Mouse (Mus musculus) neural tube, embryonic 13.5 days (tissue): ENCODE measurements around the gene Agap1. TPM values are rescaled to one million over a fixed set of nuclear protein-coding genes. Genes with fewer than 3 reads are reported as not detected.
"Not testable (repeated sequence)": the region's sequence is repeated elsewhere in the genome, so short reads cannot be mapped to it uniquely, and the experiment has no call there.

ENCODE experiments used
- ATAC-seq: fragments of 200-750 bp; cut with Nextera tagmentation; 2 replicates; pipeline ENCODE4 v1.8.0; 2017; ENCODE audit warnings: low read depth, mild to moderate bottlenecking, moderate TSS enrichment, moderate library complexity
- H3K27ac ChIP-seq: fragments of 300-500 bp; sonication (generic); replicated peaks from 2 replicates; pipeline ENCODE4 v1.5.1; 2015; ENCODE audit warnings: moderate library complexity, mild to moderate bottlenecking, inconsistent platforms
- H3K27me3 ChIP-seq: fragments of 300-500 bp; sonication (generic); 2 replicates; pipeline ENCODE4 v1.6.1; 2015; ENCODE audit warnings: mild to moderate bottlenecking, inconsistent platforms
- H3K36me3 ChIP-seq: fragments of 300-500 bp; sonication (generic); 2 replicates; pipeline ENCODE4 v1.6.1; 2015; ENCODE audit warnings: mild to moderate bottlenecking, inconsistent platforms
- H3K4me1 ChIP-seq: fragments of 300-500 bp; sonication (generic); replicated peaks from 2 replicates; pipeline ENCODE4 v1.6.1; 2015; ENCODE audit warnings: inconsistent platforms
- H3K4me2 ChIP-seq: fragments of 300-500 bp; sonication (generic); 2 replicates; pipeline ENCODE4 v1.6.1; 2015; ENCODE audit warnings: inconsistent platforms, mild to moderate bottlenecking, moderate library complexity
- H3K4me3 ChIP-seq: fragments of 300-500 bp; sonication (generic); 2 replicates; pipeline ENCODE4 v1.5.1; 2015; ENCODE audit warnings: mild to moderate bottlenecking, inconsistent platforms
- H3K9ac ChIP-seq: fragments of 300-500 bp; sonication (generic); 2 replicates; pipeline ENCODE4 v1.6.1; 2015; ENCODE audit warnings: moderate library complexity, mild to moderate bottlenecking, inconsistent platforms
- H3K9me3 ChIP-seq: fragments of 300-500 bp; sonication (generic); 2 replicates; pipeline ENCODE4 v1.6.1; 2016; ENCODE audit warnings: inconsistent platforms
- WGBS: fragments of 180-500 bp; shearing (Covaris S2); methylation state at CpG from one replicate; pipeline ENCODE4 v1.1.7; 2015; 5-methylcytosine and 5-hydroxymethylcytosine counted together
- polyA plus RNA-seq: library from polyadenylated mRNA; unstranded; fragments of >200 nt; fragmentation: Nextera tagmentation; extraction: Ambion mirVana; gene quantifications from 2 replicates; pipeline ENCODE4 v1.2.1, GENCODE M21; 2015

The Agap1 gene
- polyA plus RNA-seq, 1 experiment from 2014 or later, result 48.1 TPM

DNA sequence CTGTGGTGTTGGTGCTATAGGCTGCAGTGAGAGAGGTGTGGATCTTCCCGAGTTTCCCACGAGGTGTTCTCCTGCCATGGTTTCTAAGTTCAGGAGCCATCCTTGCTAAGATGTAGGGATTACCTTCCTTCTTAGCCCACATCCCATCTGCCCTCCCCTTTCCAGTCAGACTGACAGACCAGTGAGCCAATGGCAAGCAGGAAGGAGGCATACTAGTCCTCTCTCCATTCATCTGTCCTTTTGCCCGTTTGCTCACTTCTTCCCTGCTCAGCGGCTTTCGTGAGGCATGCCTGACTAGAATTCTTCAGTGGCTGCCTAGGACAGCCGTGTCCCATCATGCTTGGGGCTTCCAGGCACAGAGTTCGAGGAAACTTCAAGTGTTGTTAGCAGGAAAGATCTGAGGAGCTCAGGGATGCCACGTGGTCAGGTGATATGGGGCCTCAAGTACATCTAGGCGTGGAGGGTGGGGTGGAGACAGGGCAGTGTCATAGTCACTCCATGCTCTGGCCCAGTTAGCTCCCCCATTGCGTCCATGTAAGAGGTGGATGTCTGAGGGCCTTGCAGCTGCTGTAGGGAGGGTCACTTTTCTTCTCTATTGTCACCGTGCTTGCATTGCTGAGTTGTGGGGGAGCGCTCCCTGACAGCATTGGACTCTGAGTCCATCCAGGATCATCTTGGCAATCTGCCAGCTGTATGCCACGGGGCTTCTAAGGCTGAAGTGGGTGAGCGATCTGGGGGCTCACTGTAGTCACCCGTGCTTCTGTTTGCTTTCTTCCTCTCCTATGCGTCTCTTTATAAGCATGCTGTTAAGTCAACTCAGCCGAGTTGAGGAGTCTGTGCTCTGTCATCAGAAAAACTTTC lies 34.7 kb downstream of the Agap1 start:
- WGBS, result 62% methylated on average over 17 of the region's 17 CpGs
- no peak for ATAC-seq
- Histone ChIP-seq H3K9me3 (no peaks in the 10 kb centered on the region), H3K4me3 (no peak overlapping the region), H3K27me3 (no peaks in the 10 kb centered on the region), H3K4me1 (peaks cover 56% of the 10 kb centered on the region), H3K4me2 (no peak overlapping the region), H3K27ac (no peak overlapping the region; the same call in 1 of the 2 replicates), H3K9ac (no peak overlapping the region), H3K36me3 (no peaks in the 10 kb centered on the region)

DNA sequence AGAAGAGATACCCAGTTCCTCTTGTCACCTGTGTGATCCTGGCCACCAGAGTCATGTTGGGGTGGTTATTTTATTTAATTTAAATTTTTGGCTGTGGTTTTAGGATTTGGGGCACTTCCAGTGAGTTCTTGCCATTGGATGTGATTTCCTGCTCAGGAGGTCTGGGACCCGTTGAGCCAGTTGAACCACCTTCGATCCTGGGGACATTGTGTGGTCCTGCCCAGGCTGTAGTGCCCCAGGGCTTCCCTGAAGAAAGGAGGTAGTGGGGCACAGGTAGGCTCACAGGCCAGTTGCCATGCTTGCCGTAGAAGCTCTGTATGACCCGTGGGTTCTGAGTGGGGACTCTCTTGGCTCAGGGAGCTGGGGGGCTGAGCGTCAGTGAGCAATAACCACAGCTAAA lies 38.6 kb downstream of the Agap1 start:
- 84% methylated on average over 5 of the region's 5 CpGs for WGBS
- Histone ChIP-seq H3K27ac (no peak overlapping the region), H3K4me1 (peaks cover 62% of the 10 kb centered on the region)

DNA sequence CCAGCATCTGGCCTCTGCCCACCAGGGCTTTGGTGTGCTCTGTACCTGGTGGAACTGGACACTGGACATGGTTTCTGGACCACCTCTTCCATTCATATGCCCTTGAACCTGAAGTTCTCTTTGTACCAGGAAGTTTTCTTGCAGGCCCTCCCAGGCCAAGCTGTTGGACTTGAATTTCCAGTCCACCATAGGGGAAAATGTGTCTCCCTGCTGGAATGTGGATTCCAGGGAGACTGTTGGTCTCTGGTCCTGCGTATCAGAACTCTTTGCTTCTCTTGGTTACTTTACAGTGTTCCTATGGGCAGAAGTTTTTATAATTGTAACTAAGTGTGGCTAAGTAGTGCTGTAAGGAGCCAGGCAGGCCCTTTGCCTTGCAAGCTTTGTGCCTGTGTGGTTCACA lies 40.2 kb downstream of the Agap1 start:
- Histone ChIP-seq H3K4me2 (no peak overlapping the region), H3K9me3 (no peaks in the 10 kb centered on the region), H3K4me3 (no peak overlapping the region), H3K27me3 (no peaks in the 10 kb centered on the region), H3K4me1 (peaks cover 61% of the 10 kb centered on the region), H3K27ac (0 out of 2 replicates have a peak overlapping the region, but pooled peaks have one; percentile 13), H3K36me3 (no peaks in the 10 kb centered on the region), H3K9ac (no peak overlapping the region)
- ATAC-seq, result no peak
- WGBS, result 90% methylated on average over 1 of the region's 1 CpGs

More for the DNA sequence above, 38.6 kb downstream of the Agap1 start:
- no peak for ATAC-seq
- H3K9me3 ChIP-seq, result no peaks in the 10 kb centered on the region
- no peak overlapping the region for H3K4me3 ChIP-seq
- no peaks in the 10 kb centered on the region for H3K36me3 ChIP-seq
- H3K9ac ChIP-seq, result no peak overlapping the region
- H3K27me3 ChIP-seq, result no peaks in the 10 kb centered on the region
- H3K4me2 ChIP-seq, result no peak overlapping the region

DNA sequence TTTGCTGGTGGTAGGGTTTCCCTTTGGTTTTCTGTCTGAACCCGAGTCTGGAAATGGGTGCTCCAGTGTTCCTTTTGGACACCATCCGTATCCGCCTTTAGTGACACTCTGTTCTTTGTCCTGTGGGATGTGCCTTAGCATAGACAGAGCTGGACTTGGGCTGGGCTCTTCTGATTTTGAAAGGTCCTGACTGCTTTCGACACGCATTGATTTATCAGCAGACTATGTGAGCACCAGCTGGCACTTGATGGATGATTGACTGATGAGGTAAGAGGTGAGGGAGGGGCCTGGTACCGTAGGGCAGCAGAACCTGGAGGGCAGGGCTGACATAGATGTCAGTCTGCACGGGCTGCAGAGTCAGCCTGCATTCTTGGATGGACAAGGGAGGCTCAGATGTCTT lies 41.6 kb downstream of the Agap1 start:
- WGBS, result 78% methylated on average over 7 of the region's 7 CpGs
- no peaks in the 10 kb centered on the region for H3K36me3 ChIP-seq
- no peaks in the 10 kb centered on the region for H3K9me3 ChIP-seq
- H3K27ac ChIP-seq, result no peak overlapping the region
- no peak overlapping the region for H3K4me2 ChIP-seq
- peaks cover 70% of the 10 kb centered on the region for H3K4me1 ChIP-seq
- ATAC-seq, result no peak
- no peak overlapping the region for H3K4me3 ChIP-seq
- H3K27me3 ChIP-seq, result no peaks in the 10 kb centered on the region
- H3K9ac ChIP-seq, result no peak overlapping the region

DNA sequence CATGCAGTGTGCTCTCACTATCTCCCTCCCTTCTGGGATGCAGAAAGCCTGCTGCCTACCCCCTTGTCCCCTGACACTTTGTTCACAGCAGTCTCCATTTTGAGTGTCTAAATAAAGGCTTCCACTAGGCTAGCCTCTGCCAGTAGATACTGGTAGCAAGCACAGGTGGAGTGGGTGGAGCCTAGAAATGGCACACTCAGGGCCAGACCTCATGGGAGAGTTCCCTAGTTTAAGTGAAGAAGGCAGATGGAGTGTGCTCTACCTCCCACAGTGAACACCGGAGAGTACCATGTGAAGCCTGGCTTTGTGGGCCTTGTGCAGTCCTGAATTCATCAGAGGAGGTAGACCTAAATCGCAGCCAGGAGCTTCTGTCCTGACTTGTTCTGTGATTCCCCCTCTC lies 46.3 kb downstream of the Agap1 start:
- 75% methylated on average over 2 of the region's 2 CpGs for WGBS
- H3K4me1 ChIP-seq, result peaks cover 52% of the 10 kb centered on the region

DNA sequence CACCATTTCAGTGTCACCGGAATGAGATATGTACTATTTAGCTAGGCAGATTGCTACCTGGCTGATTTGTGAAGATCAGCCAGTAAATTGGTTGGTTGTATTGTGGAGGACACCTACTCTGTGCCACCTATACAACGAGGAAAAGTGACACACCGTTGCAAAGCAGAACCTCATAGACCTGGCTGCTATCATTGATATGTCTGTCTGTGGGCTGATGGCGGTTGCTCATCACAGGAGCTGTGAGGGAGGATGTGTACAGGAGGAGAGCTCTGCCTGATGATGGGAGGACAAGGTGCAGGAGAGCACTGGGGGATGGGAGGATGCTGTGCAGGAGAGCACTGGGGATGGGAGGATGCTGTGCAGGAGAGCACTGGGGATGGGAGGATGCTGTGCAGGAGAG lies 46.7 kb downstream of the Agap1 start:
- WGBS, result 89% methylated on average over 4 of the region's 4 CpGs
- Histone ChIP-seq H3K4me2 (no peak overlapping the region), H3K4me1 (peaks cover 48% of the 10 kb centered on the region), H3K27me3 (no peaks in the 10 kb centered on the region), H3K27ac (no peak overlapping the region), H3K9me3 (no peaks in the 10 kb centered on the region), H3K4me3 (no peak overlapping the region), H3K9ac (no peak overlapping the region), H3K36me3 (no peaks in the 10 kb centered on the region)
- no peak for ATAC-seq

More for the DNA sequence above, 46.3 kb downstream of the Agap1 start:
- H3K9me3 ChIP-seq, result no peaks in the 10 kb centered on the region
- no peak for ATAC-seq
- no peak overlapping the region for H3K9ac ChIP-seq
- H3K36me3 ChIP-seq, result no peaks in the 10 kb centered on the region
- H3K27ac ChIP-seq, result no peak overlapping the region
- H3K4me2 ChIP-seq, result no peak overlapping the region
- H3K27me3 ChIP-seq, result no peaks in the 10 kb centered on the region
- H3K4me3 ChIP-seq, result no peak overlapping the region

DNA sequence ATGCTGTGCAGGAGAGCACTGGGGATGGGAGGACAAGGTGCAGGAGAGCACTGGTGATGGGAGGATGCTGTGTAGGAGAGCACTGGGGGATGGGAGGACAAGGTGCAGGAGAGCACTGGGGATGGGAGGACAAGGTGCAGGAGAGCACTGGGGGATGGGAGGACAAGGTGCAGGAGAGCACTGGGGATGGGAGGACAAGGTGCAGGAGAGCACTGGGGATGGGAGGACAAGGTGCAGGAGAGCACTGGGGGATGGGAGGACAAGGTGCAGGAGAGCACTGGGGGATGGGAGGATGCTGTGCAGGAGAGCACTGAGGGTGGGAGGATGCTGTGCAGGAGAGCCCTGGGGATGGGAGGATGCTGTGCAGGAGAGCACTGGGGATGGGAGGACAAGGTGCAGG lies 47.3 kb downstream of the Agap1 start:
- not testable (repeated sequence) for H3K4me3 ChIP-seq, H3K9me3 ChIP-seq, ATAC-seq

DNA sequence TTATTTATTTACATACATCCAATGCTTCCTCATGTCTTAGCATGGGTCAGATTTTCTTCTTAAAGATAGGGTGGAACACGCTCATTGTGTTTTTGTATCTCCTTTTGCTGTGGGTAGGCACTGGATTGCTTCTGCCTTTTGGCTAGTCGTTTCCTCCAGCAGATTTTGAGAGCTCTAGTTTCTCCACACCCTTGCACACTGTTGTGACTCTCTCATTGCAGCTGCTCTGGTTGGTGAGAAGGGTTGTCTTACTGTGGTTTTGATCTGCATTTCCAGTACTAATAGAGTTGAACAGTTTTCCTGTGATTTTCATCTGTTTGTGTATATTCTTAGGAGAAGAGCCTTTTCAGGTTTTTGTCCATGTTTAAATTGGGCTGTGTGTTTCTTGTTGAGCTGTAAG lies 54.6 kb downstream of the Agap1 start:
- WGBS, result 58% methylated on average over 2 of the region's 2 CpGs
- H3K27ac ChIP-seq, result no peak overlapping the region
- peaks cover 48% of the 10 kb centered on the region for H3K4me1 ChIP-seq
- ATAC-seq, result no peak
- no peaks in the 10 kb centered on the region for H3K27me3 ChIP-seq
- H3K9ac ChIP-seq, result no peak overlapping the region
- no peak overlapping the region for H3K4me2 ChIP-seq
- no peaks in the 10 kb centered on the region for H3K36me3 ChIP-seq
- no peak overlapping the region for H3K4me3 ChIP-seq
- no peaks in the 10 kb centered on the region for H3K9me3 ChIP-seq

More for the DNA sequence above, 47.3 kb downstream of the Agap1 start:
- H3K4me1 ChIP-seq, result peaks cover 42% of the 10 kb centered on the region
- not testable (repeated sequence) for H3K36me3 ChIP-seq, H3K9ac ChIP-seq, H3K4me2 ChIP-seq, H3K27ac ChIP-seq, H3K27me3 ChIP-seq

DNA sequence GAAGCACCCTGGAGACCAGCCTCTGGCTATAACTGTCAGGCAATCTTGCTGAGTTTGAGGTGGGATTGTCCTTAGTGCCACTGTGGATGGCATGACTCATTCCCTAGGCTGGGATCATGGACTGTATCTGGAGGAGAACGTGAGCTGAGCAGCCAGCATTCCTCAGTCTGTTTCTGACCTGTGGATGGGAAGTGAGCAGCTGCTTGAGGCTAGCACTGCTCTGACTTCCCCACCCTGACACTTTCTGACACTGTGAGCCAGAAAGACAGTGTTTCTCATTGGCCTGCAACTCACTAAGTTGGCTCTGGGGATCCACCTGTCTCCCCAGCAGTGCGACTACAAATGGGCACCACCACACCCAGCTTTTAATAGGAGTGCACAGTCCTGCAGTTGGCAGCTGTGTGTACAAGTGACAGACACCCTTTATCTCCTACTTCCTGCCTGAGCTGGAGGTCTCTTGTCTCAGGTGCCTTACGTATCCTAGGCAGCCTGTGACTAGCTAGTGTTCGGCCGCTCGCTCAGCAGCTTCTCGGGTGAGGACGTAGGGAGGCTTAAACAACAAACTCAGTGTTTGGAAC lies 55.2 kb downstream of the Agap1 start:
- Histone ChIP-seq H3K36me3 (no peaks in the 10 kb centered on the region), H3K27me3 (no peaks in the 10 kb centered on the region), H3K4me1 (peaks cover 48% of the 10 kb centered on the region), H3K9ac (0 out of 2 replicates have a peak overlapping the region, but pooled peaks have one; percentile 17), H3K9me3 (no peaks in the 10 kb centered on the region), H3K4me2 (no peak overlapping the region), H3K4me3 (no peak overlapping the region), H3K27ac (peak overlapping the region; percentile 56; the same call in 1 of the 2 replicates)
- no peak; the same call in 1 of the 2 replicates for ATAC-seq
- WGBS, result 26% methylated on average over 8 of the region's 8 CpGs

DNA sequence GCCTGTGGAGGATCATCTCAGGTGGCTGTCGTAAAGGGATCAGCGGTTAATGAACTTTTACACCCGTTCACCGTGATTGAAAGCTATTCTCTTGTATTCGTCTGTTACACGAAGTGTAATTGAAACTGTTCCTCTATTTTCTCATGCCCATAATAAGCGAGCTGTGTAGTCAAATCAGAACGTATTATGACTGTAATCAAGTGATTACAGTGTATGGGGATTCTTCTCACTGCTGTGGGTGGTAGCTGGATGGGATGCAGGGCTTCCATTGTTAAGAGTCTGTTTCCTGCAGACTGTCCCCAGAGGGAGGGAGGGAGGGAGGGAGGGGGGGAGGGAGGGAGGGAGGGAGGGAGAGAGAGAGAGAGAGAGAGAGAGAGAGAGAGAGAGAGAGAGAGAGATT lies 56.1 kb downstream of the Agap1 start:
- H3K27me3 ChIP-seq, result no peaks in the 10 kb centered on the region
- no peak overlapping the region for H3K4me3 ChIP-seq
- no peak overlapping the region for H3K9ac ChIP-seq
- 0 out of 2 replicates have a peak overlapping the region, but pooled peaks have one; percentile 1 for H3K4me2 ChIP-seq
- WGBS, result 14% methylated on average over 8 of the region's 8 CpGs
- 0 out of 2 replicates have a peak, but pooled peaks have one; percentile 33 for ATAC-seq
- H3K9me3 ChIP-seq, result no peaks in the 10 kb centered on the region
- peak overlapping the region; percentile 56 for H3K27ac ChIP-seq
- H3K36me3 ChIP-seq, result no peaks in the 10 kb centered on the region
- H3K4me1 ChIP-seq, result peaks cover 56% of the 10 kb centered on the region

DNA sequence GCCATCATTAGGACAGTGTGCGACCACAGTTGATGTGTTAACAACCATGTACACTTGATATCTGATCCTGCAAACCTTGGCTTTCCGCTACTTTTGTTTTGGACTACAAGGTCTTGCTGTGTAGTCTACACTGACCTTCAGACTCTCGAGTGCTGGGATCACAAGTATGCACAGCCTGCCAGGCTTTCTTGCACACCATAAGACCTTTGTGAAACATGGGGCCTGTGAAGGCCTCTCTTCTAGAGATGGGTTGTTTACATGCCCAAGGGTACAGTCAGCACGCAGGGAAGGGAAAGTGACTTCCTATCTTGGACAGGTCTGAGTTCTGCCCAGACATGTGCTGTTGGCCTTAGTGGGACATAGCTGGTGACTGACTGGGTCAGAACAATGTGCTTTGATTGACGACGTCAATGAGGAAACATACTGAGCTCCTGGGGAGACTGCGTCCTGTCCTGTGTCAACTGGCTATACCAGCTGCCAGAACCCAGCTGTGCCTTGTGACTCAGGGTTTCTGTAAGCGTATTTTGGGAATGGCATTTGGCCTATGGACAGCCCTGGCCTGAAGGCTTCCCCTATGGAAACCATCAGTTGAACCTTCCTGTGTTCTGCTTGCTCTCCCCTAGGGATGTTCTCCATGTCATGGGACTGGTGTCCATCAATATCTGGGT lies 59.1 kb downstream of the Agap1 start:
- H3K9ac ChIP-seq, result no peak overlapping the region
- no peak overlapping the region for H3K4me2 ChIP-seq
- H3K27me3 ChIP-seq, result no peaks in the 10 kb centered on the region
- peaks cover 84% of the 10 kb centered on the region for H3K4me1 ChIP-seq
- no peak overlapping the region for H3K27ac ChIP-seq
- no peak overlapping the region for H3K4me3 ChIP-seq
- H3K36me3 ChIP-seq, result no peaks in the 10 kb centered on the region
- ATAC-seq, result no peak
- WGBS, result 78% methylated on average over 8 of the region's 8 CpGs
- no peaks in the 10 kb centered on the region for H3K9me3 ChIP-seq
